Mouse (Mus musculus): ENCODE data around the gene Palm2. TPM values are rescaled to one million over a fixed set of nuclear protein-coding genes. Genes with fewer than 3 reads are reported as not detected.

The Palm2 gene
- polyA plus RNA-seq, 1 experiment from 2014 or later, result 10.2 TPM

- ATAC-seq (ENCODE audit: low FRiP score, low TSS enrichment), result no peak
- Histone ChIP-seq H3K36me3 (ENCODE audit: control insufficient read depth, insufficient read depth, low read length) (no peaks in the 10 kb centered on the region), H3K9me3 (ENCODE audit: control insufficient read depth, low read length) (no peaks in the 10 kb centered on the region), H3K27me3 (ENCODE audit: control insufficient read depth, insufficient read depth, low read length) (no peaks in the 10 kb centered on the region), H3K4me1 (ENCODE audit: control insufficient read depth, insufficient read depth, low read length) (no peaks in the 10 kb centered on the region), H3K9ac (replicated peaks; ENCODE audit: low read length) (no peak overlapping the region), H3K4me3 (replicated peaks; ENCODE audit: low read depth, low read length) (no peak overlapping the region), H3K4me2 (ENCODE audit: low read length) (no peak overlapping the region), H3K27ac (replicated peaks; ENCODE audit: low read depth, low read length) (no peak overlapping the region)
- 89% methylated on average over 7 of the region's 7 CpGs for WGBS
- no peak for DNase-seq
These were observed 153.0 kb downstream of the Palm2 start for GRCm38 (mm10) chr4:57586933-57587658.

GRCm38 (mm10) chr4:57588356-57588755, 154.3 kb downstream of the Palm2 start:
- H3K9me3 ChIP-seq (ENCODE audit: control insufficient read depth, low read length), result no peaks in the 10 kb centered on the region
- WGBS, result 93% methylated on average over 1 of the region's 1 CpGs
- H3K4me2 ChIP-seq (ENCODE audit: low read length), result no peak overlapping the region
- H3K27ac ChIP-seq (replicated peaks; ENCODE audit: low read depth, low read length), result no peak overlapping the region
- no peaks in the 10 kb centered on the region for H3K27me3 ChIP-seq (ENCODE audit: control insufficient read depth, insufficient read depth, low read length)
- no peak overlapping the region for H3K9ac ChIP-seq (replicated peaks; ENCODE audit: low read length)
- ATAC-seq (ENCODE audit: low FRiP score, low TSS enrichment) (no peak), DNase-seq (no peak)
- H3K4me3 ChIP-seq (replicated peaks; ENCODE audit: low read depth, low read length), result no peak overlapping the region
- no peaks in the 10 kb centered on the region for H3K36me3 ChIP-seq (ENCODE audit: control insufficient read depth, insufficient read depth, low read length)
- H3K4me1 ChIP-seq (ENCODE audit: control insufficient read depth, insufficient read depth, low read length), result no peaks in the 10 kb centered on the region

GRCm38 (mm10) chr4:57592751-57593150, 158.7 kb downstream of the Palm2 start:
- ATAC-seq (ENCODE audit: low FRiP score, low TSS enrichment), result no peak
- no peak overlapping the region for H3K27ac ChIP-seq (replicated peaks; ENCODE audit: low read depth, low read length)
- H3K36me3 ChIP-seq (ENCODE audit: control insufficient read depth, insufficient read depth, low read length), result no peaks in the 10 kb centered on the region
- H3K4me1 ChIP-seq (ENCODE audit: control insufficient read depth, insufficient read depth, low read length), result no peaks in the 10 kb centered on the region
- H3K4me2 ChIP-seq (ENCODE audit: low read length), result no peak overlapping the region
- 81% methylated on average over 4 of the region's 4 CpGs for WGBS
- no peak overlapping the region for H3K4me3 ChIP-seq (replicated peaks; ENCODE audit: low read depth, low read length)
- H3K9me3 ChIP-seq (ENCODE audit: control insufficient read depth, low read length), result no peaks in the 10 kb centered on the region
- no peak overlapping the region for H3K9ac ChIP-seq (replicated peaks; ENCODE audit: low read length)
- DNase-seq, result no peak
- H3K27me3 ChIP-seq (ENCODE audit: control insufficient read depth, insufficient read depth, low read length), result no peaks in the 10 kb centered on the region

GRCm38 (mm10) chr4:57599946-57600345, 165.9 kb downstream of the Palm2 start:
- no peaks in the 10 kb centered on the region for H3K9me3 ChIP-seq (ENCODE audit: control insufficient read depth, low read length)
- H3K4me3 ChIP-seq (replicated peaks; ENCODE audit: low read depth, low read length), result no peak overlapping the region
- no peak overlapping the region for H3K4me2 ChIP-seq (ENCODE audit: low read length)
- H3K9ac ChIP-seq (replicated peaks; ENCODE audit: low read length), result no peak overlapping the region
- WGBS, result 96% methylated on average over 6 of the region's 6 CpGs
- ATAC-seq (ENCODE audit: low FRiP score, low TSS enrichment) (no peak), DNase-seq (no peak)
- no peaks in the 10 kb centered on the region for H3K36me3 ChIP-seq (ENCODE audit: control insufficient read depth, insufficient read depth, low read length)
- no peak overlapping the region for H3K27ac ChIP-seq (replicated peaks; ENCODE audit: low read depth, low read length)
- no peaks in the 10 kb centered on the region for H3K27me3 ChIP-seq (ENCODE audit: control insufficient read depth, insufficient read depth, low read length)
- no peaks in the 10 kb centered on the region for H3K4me1 ChIP-seq (ENCODE audit: control insufficient read depth, insufficient read depth, low read length)

GRCm38 (mm10) chr4:57600685-57601457, 166.8 kb downstream of the Palm2 start:
- Histone ChIP-seq H3K27ac (replicated peaks; ENCODE audit: low read depth, low read length) (no peak overlapping the region), H3K36me3 (ENCODE audit: control insufficient read depth, insufficient read depth, low read length) (no peaks in the 10 kb centered on the region), H3K4me1 (ENCODE audit: control insufficient read depth, insufficient read depth, low read length) (no peaks in the 10 kb centered on the region), H3K9me3 (ENCODE audit: control insufficient read depth, low read length) (no peaks in the 10 kb centered on the region), H3K9ac (replicated peaks; ENCODE audit: low read length) (no peak overlapping the region), H3K4me3 (replicated peaks; ENCODE audit: low read depth, low read length) (no peak overlapping the region), H3K27me3 (ENCODE audit: control insufficient read depth, insufficient read depth, low read length) (no peaks in the 10 kb centered on the region), H3K4me2 (ENCODE audit: low read length) (no peak overlapping the region)
- DNase-seq (no peak), ATAC-seq (ENCODE audit: low FRiP score, low TSS enrichment) (no peak)
- WGBS, result 95% methylated on average over 11 of the region's 11 CpGs

- no peak for ATAC-seq (ENCODE audit: low FRiP score, low TSS enrichment)
- no peaks in the 10 kb centered on the region for H3K27me3 ChIP-seq (ENCODE audit: control insufficient read depth, insufficient read depth, low read length)
- no peaks in the 10 kb centered on the region for H3K4me1 ChIP-seq (ENCODE audit: control insufficient read depth, insufficient read depth, low read length)
- H3K9ac ChIP-seq (replicated peaks; ENCODE audit: low read length), result no peak overlapping the region
- no peaks in the 10 kb centered on the region for H3K9me3 ChIP-seq (ENCODE audit: control insufficient read depth, low read length)
- H3K36me3 ChIP-seq (ENCODE audit: control insufficient read depth, insufficient read depth, low read length), result no peaks in the 10 kb centered on the region
- DNase-seq, result no peak
- H3K4me3 ChIP-seq (replicated peaks; ENCODE audit: low read depth, low read length), result no peak overlapping the region
- H3K27ac ChIP-seq (replicated peaks; ENCODE audit: low read depth, low read length), result no peak overlapping the region
- WGBS, result 77% methylated on average over 9 of the region's 9 CpGs
- no peak overlapping the region for H3K4me2 ChIP-seq (ENCODE audit: low read length)
These were observed 167.4 kb downstream of the Palm2 start for GRCm38 (mm10) chr4:57601458-57601835.

GRCm38 (mm10) chr4:57601903-57602617, 168.0 kb downstream of the Palm2 start:
- H3K9ac ChIP-seq (replicated peaks; ENCODE audit: low read length), result no peak overlapping the region
- no peak overlapping the region for H3K4me2 ChIP-seq (ENCODE audit: low read length)
- no peaks in the 10 kb centered on the region for H3K9me3 ChIP-seq (ENCODE audit: control insufficient read depth, low read length)
- WGBS, result 87% methylated on average over 10 of the region's 10 CpGs
- no peaks in the 10 kb centered on the region for H3K36me3 ChIP-seq (ENCODE audit: control insufficient read depth, insufficient read depth, low read length)
- no peak overlapping the region for H3K27ac ChIP-seq (replicated peaks; ENCODE audit: low read depth, low read length)
- ATAC-seq (ENCODE audit: low FRiP score, low TSS enrichment) (no peak), DNase-seq (no peak)
- H3K4me3 ChIP-seq (replicated peaks; ENCODE audit: low read depth, low read length), result no peak overlapping the region
- H3K27me3 ChIP-seq (ENCODE audit: control insufficient read depth, insufficient read depth, low read length), result no peaks in the 10 kb centered on the region
- H3K4me1 ChIP-seq (ENCODE audit: control insufficient read depth, insufficient read depth, low read length), result no peaks in the 10 kb centered on the region

- DNase-seq (no peak), ATAC-seq (ENCODE audit: low FRiP score, low TSS enrichment) (no peak)
- no peaks in the 10 kb centered on the region for H3K9me3 ChIP-seq (ENCODE audit: control insufficient read depth, low read length)
- no peak overlapping the region for H3K27ac ChIP-seq (replicated peaks; ENCODE audit: low read depth, low read length)
- no peaks in the 10 kb centered on the region for H3K36me3 ChIP-seq (ENCODE audit: control insufficient read depth, insufficient read depth, low read length)
- no peaks in the 10 kb centered on the region for H3K27me3 ChIP-seq (ENCODE audit: control insufficient read depth, insufficient read depth, low read length)
- H3K9ac ChIP-seq (replicated peaks; ENCODE audit: low read length), result no peak overlapping the region
- 91% methylated on average over 3 of the region's 3 CpGs for WGBS
- H3K4me1 ChIP-seq (ENCODE audit: control insufficient read depth, insufficient read depth, low read length), result no peaks in the 10 kb centered on the region
- no peak overlapping the region for H3K4me3 ChIP-seq (replicated peaks; ENCODE audit: low read depth, low read length)
- H3K4me2 ChIP-seq (ENCODE audit: low read length), result no peak overlapping the region
These were observed 172.2 kb downstream of the Palm2 start for GRCm38 (mm10) chr4:57606258-57606657.
